Mouse (Mus musculus): ENCODE data around the gene Hmga1b. TPM values are rescaled to one million over a fixed set of nuclear protein-coding genes. Genes with fewer than 3 reads are reported as not detected.
A peak's percentile ranks its signal among the peaks of the same experiment; 100 is the strongest.

Hmga1b gene
- polyA plus RNA-seq, 1 experiment from 2014 or later = 5.3 TPM

DNA sequence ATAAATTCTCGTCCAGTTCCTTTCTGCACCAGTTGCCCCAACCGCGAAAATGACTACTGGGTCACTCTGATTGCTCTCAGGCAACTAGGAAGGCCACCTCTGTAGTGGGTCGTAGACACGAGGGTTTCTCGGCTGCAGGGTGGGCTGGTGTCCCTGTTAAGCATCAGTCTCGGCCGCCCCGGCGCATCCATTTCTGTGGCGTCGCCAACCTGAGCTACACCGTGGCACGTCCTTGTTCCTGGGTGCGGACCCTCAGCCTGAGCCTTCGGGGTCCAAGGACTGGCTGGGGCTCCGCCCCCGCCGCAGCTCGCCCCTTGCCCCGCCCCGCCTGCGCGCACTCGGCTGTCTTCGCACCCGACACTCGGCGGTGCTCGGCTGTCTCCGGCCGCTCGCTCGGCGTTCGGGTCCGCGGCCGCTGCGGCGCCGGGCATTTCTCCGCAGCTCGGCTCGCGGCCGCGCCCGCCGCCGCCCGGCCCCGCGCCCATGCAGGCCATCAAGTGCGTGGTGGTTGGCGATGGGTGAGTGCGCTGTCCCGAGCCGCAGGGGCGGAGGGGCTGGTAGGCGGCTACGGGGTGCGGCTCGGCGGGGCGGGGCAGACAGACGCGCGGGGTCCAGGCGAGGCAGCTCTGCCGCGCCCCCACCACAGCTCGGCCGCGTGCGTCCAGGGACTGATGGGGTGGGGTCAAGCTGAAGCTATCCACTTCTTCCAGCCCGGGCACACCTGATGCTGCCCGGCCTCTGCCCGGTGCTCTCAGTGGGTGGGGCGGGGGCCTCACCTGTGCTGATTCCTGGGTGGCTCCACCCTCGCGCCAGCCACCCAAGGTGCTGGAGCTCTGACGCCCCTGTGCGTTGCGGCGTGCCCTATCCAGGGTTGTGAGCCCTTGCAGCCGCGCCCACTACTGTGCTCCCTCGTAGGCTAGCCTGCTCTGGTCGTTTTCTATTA is 41.2 kb upstream of the Hmga1b start, which contains the start of gene Rac3:
Gene Rac3 (plus strand): TSS at position 347 of the 943 bp plus-strand sequence.
- peaks cover 35% of the 10 kb centered on the region for H3K36me3 ChIP-seq (ENCODE audit: insufficient read depth)
- 0 out of 2 replicates have a peak, but pooled peaks cover 5% of the 10 kb centered on the region for H3K4me1 ChIP-seq (ENCODE audit: insufficient read depth)
- peak within 1 kb of the TSS; percentile 99 for H3K4me2 ChIP-seq
- H3K27ac ChIP-seq (ENCODE audit: low read depth) = peak within 1 kb of the TSS; percentile 46; the same call in 1 of the 2 replicates
- ATAC-seq (ENCODE audit: insufficient read depth) (peak; percentile 74), DNase-seq (peak; percentile 89)
- WGBS = 1% methylated on average over 90 of the region's 90 CpGs
- H3K9me3 ChIP-seq (ENCODE audit: low read depth, low read length) = no peaks in the 10 kb centered on the region
- peak within 1 kb of the TSS; percentile 68 for H3K9ac ChIP-seq
- H3K27me3 ChIP-seq (ENCODE audit: insufficient read depth, low read length) = no peaks in the 10 kb centered on the region
- H3K4me3 ChIP-seq (ENCODE audit: low read depth, low read length) = peak within 1 kb of the TSS; percentile 61
- TF ChIP-seq CTCF (IDR thresholded peaks at IDR 0.05; ENCODE audit: low read depth) = no peak

GRCm38 (mm10) chr11:120722067-120722630 is 40.4 kb upstream of the Hmga1b start:
- H3K36me3 ChIP-seq (ENCODE audit: insufficient read depth) = peaks cover 30% of the 10 kb centered on the region
- H3K9ac ChIP-seq = peak overlapping the region; percentile 68
- no peak overlapping the region for H3K27ac ChIP-seq (ENCODE audit: low read depth)
- 0 out of 2 replicates have a peak, but pooled peaks cover 5% of the 10 kb centered on the region for H3K4me1 ChIP-seq (ENCODE audit: insufficient read depth)
- 17% methylated on average over 21 of the region's 21 CpGs for WGBS
- peak; percentile 5; the same call in 1 of the 2 replicates for ATAC-seq (ENCODE audit: insufficient read depth)
- no peak for DNase-seq
- peak overlapping the region; percentile 99 for H3K4me2 ChIP-seq
- peak; percentile 41 for TF ChIP-seq CTCF (IDR thresholded peaks at IDR 0.05; ENCODE audit: low read depth)
- H3K9me3 ChIP-seq (ENCODE audit: low read depth, low read length) = no peaks in the 10 kb centered on the region
- no peaks in the 10 kb centered on the region for H3K27me3 ChIP-seq (ENCODE audit: insufficient read depth, low read length)
- H3K4me3 ChIP-seq (ENCODE audit: low read depth, low read length) = peak overlapping the region; percentile 61

GRCm38 (mm10) chr11:120722761-120723382 is 39.7 kb upstream of the Hmga1b start:
- ATAC-seq (ENCODE audit: insufficient read depth) = no peak
- Histone ChIP-seq H3K27me3 (ENCODE audit: insufficient read depth, low read length) (no peaks in the 10 kb centered on the region), H3K9me3 (ENCODE audit: low read depth, low read length) (no peaks in the 10 kb centered on the region), H3K36me3 (ENCODE audit: insufficient read depth) (peaks cover 23% of the 10 kb centered on the region), H3K27ac (ENCODE audit: low read depth) (no peak overlapping the region), H3K4me3 (ENCODE audit: low read depth, low read length) (no peak overlapping the region), H3K4me2 (peak overlapping the region; percentile 99), H3K9ac (no peak overlapping the region), H3K4me1 (ENCODE audit: insufficient read depth) (0 out of 2 replicates have a peak, but pooled peaks cover 5% of the 10 kb centered on the region)
- no peak for DNase-seq
- 83% methylated on average over 11 of the region's 11 CpGs for WGBS
- TF ChIP-seq CTCF (IDR thresholded peaks at IDR 0.05; ENCODE audit: low read depth) = no peak

GRCm38 (mm10) chr11:120723509-120723908 is 39.1 kb upstream of the Hmga1b start:
- no peak overlapping the region for H3K9ac ChIP-seq
- ATAC-seq (ENCODE audit: insufficient read depth) (no peak), DNase-seq (no peak)
- H3K27ac ChIP-seq (ENCODE audit: low read depth) = no peak overlapping the region
- 84% methylated on average over 7 of the region's 7 CpGs for WGBS
- H3K36me3 ChIP-seq (ENCODE audit: insufficient read depth) = peaks cover 16% of the 10 kb centered on the region
- H3K4me2 ChIP-seq = no peak overlapping the region
- 0 out of 2 replicates have a peak, but pooled peaks cover 5% of the 10 kb centered on the region for H3K4me1 ChIP-seq (ENCODE audit: insufficient read depth)
- H3K4me3 ChIP-seq (ENCODE audit: low read depth, low read length) = no peak overlapping the region
- TF ChIP-seq CTCF (IDR thresholded peaks at IDR 0.05; ENCODE audit: low read depth) = no peak
- no peaks in the 10 kb centered on the region for H3K27me3 ChIP-seq (ENCODE audit: insufficient read depth, low read length)
- H3K9me3 ChIP-seq (ENCODE audit: low read depth, low read length) = no peaks in the 10 kb centered on the region

GRCm38 (mm10) chr11:120726243-120727168 is 36.1 kb upstream of the Hmga1b start:
- peak overlapping the region; percentile 84 for H3K4me2 ChIP-seq
- no peaks in the 10 kb centered on the region for H3K36me3 ChIP-seq (ENCODE audit: insufficient read depth)
- peak overlapping the region; percentile 58 for H3K4me3 ChIP-seq (ENCODE audit: low read depth, low read length)
- no peak for DNase-seq
- WGBS = 16% methylated on average over 36 of the region's 36 CpGs
- TF ChIP-seq CTCF (IDR thresholded peaks at IDR 0.05; ENCODE audit: low read depth) = no peak
- H3K9ac ChIP-seq = peak overlapping the region; percentile 58
- H3K27me3 ChIP-seq (ENCODE audit: insufficient read depth, low read length) = no peaks in the 10 kb centered on the region
- H3K27ac ChIP-seq (ENCODE audit: low read depth) = 0 out of 2 replicates have a peak overlapping the region, but pooled peaks have one; percentile 12
- peak; percentile 49 for ATAC-seq (ENCODE audit: insufficient read depth)
- no peaks in the 10 kb centered on the region for H3K9me3 ChIP-seq (ENCODE audit: low read depth, low read length)
- 0 out of 2 replicates have a peak, but pooled peaks cover 2% of the 10 kb centered on the region for H3K4me1 ChIP-seq (ENCODE audit: insufficient read depth)

GRCm38 (mm10) chr11:120727169-120727527 is 35.4 kb upstream of the Hmga1b start, which contains the start of gene Dcxr:
Gene Dcxr, minus strand, starts transcription at chr11:120727281.
- H3K9ac ChIP-seq = peak within 1 kb of the TSS; percentile 58
- no peaks in the 10 kb centered on the region for H3K9me3 ChIP-seq (ENCODE audit: low read depth, low read length)
- TF ChIP-seq CTCF (IDR thresholded peaks at IDR 0.05; ENCODE audit: low read depth) = peak; percentile 67
- peak; percentile 94 for DNase-seq
- peak within 1 kb of the TSS; percentile 58 for H3K4me3 ChIP-seq (ENCODE audit: low read depth, low read length)
- no peaks in the 10 kb centered on the region for H3K36me3 ChIP-seq (ENCODE audit: insufficient read depth)
- H3K27me3 ChIP-seq (ENCODE audit: insufficient read depth, low read length) = no peaks in the 10 kb centered on the region
- ATAC-seq (ENCODE audit: insufficient read depth) = peak; percentile 89
- H3K4me2 ChIP-seq = peak within 1 kb of the TSS; percentile 84
- H3K4me1 ChIP-seq (ENCODE audit: insufficient read depth) = 0 out of 2 replicates have a peak, but pooled peaks cover 2% of the 10 kb centered on the region
- WGBS = 1% methylated on average over 14 of the region's 14 CpGs
- 0 out of 2 replicates have a peak within 1 kb of the TSS, but pooled peaks have one; percentile 12 for H3K27ac ChIP-seq (ENCODE audit: low read depth)

Data from lung, embryonic 14.5 days (tissue).